Mouse (Mus musculus) erythroblast, embryonic 14.5 days (primary cell): ENCODE measurements around the gene Igsf9.

Source experiments
- GATA1 ChIP-seq: IDR thresholded peaks from 2 replicates; pipeline ENCODE4 v1.6.1; 2012; ENCODE audit warnings: low read length, inconsistent platforms, mixed read lengths
- TAL1 ChIP-seq: IDR thresholded peaks from 3 replicates; pipeline ENCODE4 v1.6.1; 2012; ENCODE audit warnings: low read length, inconsistent platforms, mixed read lengths

DNA sequence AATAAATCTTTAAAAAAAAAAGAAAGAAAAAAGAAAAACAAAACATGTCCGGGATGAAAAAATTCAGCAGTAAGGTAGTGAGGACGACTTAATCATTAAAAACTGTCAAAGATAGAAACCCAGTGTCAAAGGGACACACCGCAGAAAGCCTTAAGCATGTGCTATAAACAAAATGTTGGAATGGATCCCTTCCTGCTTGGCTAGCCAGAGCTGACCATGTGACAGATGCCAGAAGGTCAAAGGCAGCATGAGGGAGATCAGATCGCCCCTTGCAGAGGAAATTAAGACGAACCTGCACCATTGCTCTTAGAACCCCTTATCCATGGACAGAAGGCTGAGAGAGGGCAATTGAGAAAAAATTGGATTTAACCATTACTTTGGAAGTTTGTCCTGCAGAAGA, 12.2 kb upstream of the Igsf9 start:
- TF ChIP-seq GATA1 (no peak), TAL1 (no peak)
